Mouse (Mus musculus) c-Kit-positive CD71-positive TER-119-negative erythroid progenitor cells, embryonic 14.5 days (primary cell): ENCODE measurements around the gene Itpk1.

ENCODE experiments used
- DNase-seq: peaks from one replicate; pipeline ENCODE4 v3.0.0-alpha.2; 2013; ENCODE audit warnings: low read depth

Gene Itpk1

GRCm38 (mm10) chr12:102691180-102691579, 13.6 kb downstream of the Itpk1 start:
- no peak for DNase-seq

GRCm38 (mm10) chr12:102689773-102690563, 14.8 kb downstream of the Itpk1 start:
- DNase-seq: no peak

GRCm38 (mm10) chr12:102686321-102686720, 18.4 kb downstream of the Itpk1 start:
- DNase-seq: no peak

GRCm38 (mm10) chr12:102685523-102685931, 19.2 kb downstream of the Itpk1 start:
- no peak for DNase-seq

GRCm38 (mm10) chr12:102684720-102685386, 19.9 kb downstream of the Itpk1 start:
- DNase-seq: no peak

GRCm38 (mm10) chr12:102683979-102684378, 20.8 kb downstream of the Itpk1 start:
- no peak for DNase-seq

- no peak for DNase-seq
These were observed 21.3 kb downstream of the Itpk1 start for GRCm38 (mm10) chr12:102683438-102683837.

GRCm38 (mm10) chr12:102682722-102683299, 21.9 kb downstream of the Itpk1 start:
- no peak for DNase-seq

GRCm38 (mm10) chr12:102682085-102682484, 22.6 kb downstream of the Itpk1 start:
- DNase-seq: no peak

GRCm38 (mm10) chr12:102681590-102681989, 23.1 kb downstream of the Itpk1 start:
- no peak for DNase-seq

- no peak for DNase-seq
These were observed 25.9 kb downstream of the Itpk1 start for GRCm38 (mm10) chr12:102678820-102679219.

- DNase-seq: no peak
These were observed 27.6 kb downstream of the Itpk1 start for GRCm38 (mm10) chr12:102677089-102677488.

- DNase-seq: no peak
These were observed 30.2 kb downstream of the Itpk1 start for GRCm38 (mm10) chr12:102674556-102674955.

- DNase-seq: no peak
These were observed 30.6 kb downstream of the Itpk1 start for GRCm38 (mm10) chr12:102674123-102674522.

- DNase-seq: no peak
These were observed 31.6 kb downstream of the Itpk1 start for GRCm38 (mm10) chr12:102672857-102673839.

GRCm38 (mm10) chr12:102672176-102672575, 32.6 kb downstream of the Itpk1 start:
- no peak for DNase-seq

- no peak for DNase-seq
These were observed 33.9 kb downstream of the Itpk1 start for GRCm38 (mm10) chr12:102670848-102671247.

GRCm38 (mm10) chr12:102665465-102666202, 39.1 kb downstream of the Itpk1 start:
- no peak for DNase-seq

GRCm38 (mm10) chr12:102664052-102664448, 40.7 kb downstream of the Itpk1 start:
- no peak for DNase-seq

GRCm38 (mm10) chr12:102663349-102664051, 41.2 kb downstream of the Itpk1 start:
- DNase-seq: no peak
